Mouse (Mus musculus): ENCODE data around the gene Aff3. TPM values are rescaled to one million over a fixed set of nuclear protein-coding genes. Genes with fewer than 3 reads are reported as not detected.

Aff3 gene
- polyA plus RNA-seq, 1 experiment from 2014 or later: 38.0 TPM

- no peak overlapping the region for H3K9ac ChIP-seq
- H3K9me3 ChIP-seq: no peaks in the 10 kb centered on the region
- ATAC-seq (replicated peaks): no peak
- H3K27ac ChIP-seq: no peak overlapping the region
- H3K36me3 ChIP-seq (replicated peaks): no peaks in the 10 kb centered on the region
- H3K4me2 ChIP-seq: no peak overlapping the region
- no peaks in the 10 kb centered on the region for H3K27me3 ChIP-seq (replicated peaks)
- no peak overlapping the region for H3K4me3 ChIP-seq
- H3K4me1 ChIP-seq: peaks cover 8% of the 10 kb centered on the region
- WGBS: 94% methylated on average over 1 of the region's 1 CpGs
Observed at GRCm38 (mm10) chr1:38288716-38289115, 376.0 kb downstream of the Aff3 start.

GRCm38 (mm10) chr1:38286551-38286950, 378.2 kb downstream of the Aff3 start:
- Histone ChIP-seq H3K9me3 (no peaks in the 10 kb centered on the region), H3K4me2 (no peak overlapping the region), H3K27me3 (replicated peaks) (no peaks in the 10 kb centered on the region), H3K36me3 (replicated peaks) (no peaks in the 10 kb centered on the region), H3K4me1 (no peaks in the 10 kb centered on the region), H3K4me3 (no peak overlapping the region), H3K9ac (no peak overlapping the region), H3K27ac (no peak overlapping the region)
- WGBS: 93% methylated on average over 1 of the region's 1 CpGs
- ATAC-seq (replicated peaks): no peak

- Histone ChIP-seq H3K4me2 (no peak overlapping the region), H3K27me3 (replicated peaks) (no peaks in the 10 kb centered on the region), H3K9ac (no peak overlapping the region), H3K27ac (no peak overlapping the region), H3K4me3 (no peak overlapping the region), H3K36me3 (replicated peaks) (no peaks in the 10 kb centered on the region), H3K9me3 (no peaks in the 10 kb centered on the region), H3K4me1 (no peaks in the 10 kb centered on the region)
- 92% methylated on average over 7 of the region's 7 CpGs for WGBS
- no peak for ATAC-seq (replicated peaks)
Observed at GRCm38 (mm10) chr1:38280549-38280948, 384.2 kb downstream of the Aff3 start.

GRCm38 (mm10) chr1:38271312-38271711, 393.4 kb downstream of the Aff3 start:
- Histone ChIP-seq H3K36me3 (replicated peaks) (no peaks in the 10 kb centered on the region), H3K4me3 (no peak overlapping the region), H3K9ac (no peak overlapping the region), H3K27me3 (replicated peaks) (no peaks in the 10 kb centered on the region), H3K9me3 (no peaks in the 10 kb centered on the region), H3K4me2 (no peak overlapping the region), H3K27ac (no peak overlapping the region), H3K4me1 (peaks cover 16% of the 10 kb centered on the region)
- no peak for ATAC-seq (replicated peaks)
- WGBS: 98% methylated on average over 2 of the region's 2 CpGs

GRCm38 (mm10) chr1:38268246-38269042, 396.3 kb downstream of the Aff3 start:
- peak; percentile 50 for ATAC-seq (replicated peaks)
- Histone ChIP-seq H3K9me3 (no peaks in the 10 kb centered on the region), H3K27me3 (replicated peaks) (no peaks in the 10 kb centered on the region), H3K36me3 (replicated peaks) (no peaks in the 10 kb centered on the region), H3K4me3 (no peak overlapping the region), H3K4me1 (peaks cover 25% of the 10 kb centered on the region), H3K27ac (peak overlapping the region; percentile 67), H3K9ac (no peak overlapping the region), H3K4me2 (peak overlapping the region; percentile 5; the same call in 1 of the 2 replicates)
- 37% methylated on average over 20 of the region's 20 CpGs for WGBS

GRCm38 (mm10) chr1:38263251-38263650, 401.5 kb downstream of the Aff3 start:
- WGBS: 17% methylated on average over 8 of the region's 8 CpGs
- ATAC-seq (replicated peaks): peak; percentile 84
- no peak overlapping the region for H3K9ac ChIP-seq

GRCm38 (mm10) chr1:38262362-38263154, 402.2 kb downstream of the Aff3 start:
- H3K27me3 ChIP-seq (replicated peaks): no peaks in the 10 kb centered on the region
- no peak overlapping the region for H3K9ac ChIP-seq
- H3K4me3 ChIP-seq: no peak overlapping the region
- 39% methylated on average over 11 of the region's 11 CpGs for WGBS
- no peak overlapping the region for H3K4me2 ChIP-seq
- peak; percentile 24 for ATAC-seq (replicated peaks)
- no peaks in the 10 kb centered on the region for H3K36me3 ChIP-seq (replicated peaks)
- H3K4me1 ChIP-seq: peaks cover 26% of the 10 kb centered on the region
- no peaks in the 10 kb centered on the region for H3K9me3 ChIP-seq
- H3K27ac ChIP-seq: 0 out of 2 replicates have a peak overlapping the region, but pooled peaks have one; percentile 5

More at GRCm38 (mm10) chr1:38263251-38263650, 401.5 kb downstream of the Aff3 start:
- no peak overlapping the region for H3K4me3 ChIP-seq
- no peaks in the 10 kb centered on the region for H3K9me3 ChIP-seq
- H3K4me2 ChIP-seq: no peak overlapping the region
- peaks cover 33% of the 10 kb centered on the region for H3K4me1 ChIP-seq
- H3K36me3 ChIP-seq (replicated peaks): no peaks in the 10 kb centered on the region
- no peaks in the 10 kb centered on the region for H3K27me3 ChIP-seq (replicated peaks)
- peak overlapping the region; percentile 48; the same call in 1 of the 2 replicates for H3K27ac ChIP-seq

- peaks cover 22% of the 10 kb centered on the region for H3K4me1 ChIP-seq
- no peak for ATAC-seq (replicated peaks)
Observed at GRCm38 (mm10) chr1:38261076-38261475, 403.7 kb downstream of the Aff3 start.

GRCm38 (mm10) chr1:38259541-38260338, 405.0 kb downstream of the Aff3 start:
- WGBS: 89% methylated on average over 10 of the region's 10 CpGs
- H3K9ac ChIP-seq: no peak overlapping the region
- no peaks in the 10 kb centered on the region for H3K9me3 ChIP-seq
- H3K36me3 ChIP-seq (replicated peaks): no peaks in the 10 kb centered on the region
- H3K4me3 ChIP-seq: no peak overlapping the region
- H3K27ac ChIP-seq: no peak overlapping the region
- ATAC-seq (replicated peaks): no peak
- H3K27me3 ChIP-seq (replicated peaks): no peaks in the 10 kb centered on the region
- peaks cover 29% of the 10 kb centered on the region for H3K4me1 ChIP-seq
- H3K4me2 ChIP-seq: no peak overlapping the region

More at GRCm38 (mm10) chr1:38261076-38261475, 403.7 kb downstream of the Aff3 start:
- Histone ChIP-seq H3K27me3 (replicated peaks) (no peaks in the 10 kb centered on the region), H3K36me3 (replicated peaks) (no peaks in the 10 kb centered on the region), H3K4me3 (no peak overlapping the region), H3K4me2 (no peak overlapping the region), H3K9ac (no peak overlapping the region), H3K9me3 (no peaks in the 10 kb centered on the region), H3K27ac (no peak overlapping the region)
- 81% methylated on average over 5 of the region's 5 CpGs for WGBS

- 77% methylated on average over 8 of the region's 8 CpGs for WGBS
- H3K4me1 ChIP-seq: 0 out of 2 replicates have a peak, but pooled peaks cover 9% of the 10 kb centered on the region
- ATAC-seq (replicated peaks): no peak
Observed at GRCm38 (mm10) chr1:38254426-38254825, 410.3 kb downstream of the Aff3 start.

GRCm38 (mm10) chr1:38252766-38253079, 412.0 kb downstream of the Aff3 start:
- Histone ChIP-seq H3K27ac (no peak overlapping the region), H3K9ac (no peak overlapping the region), H3K4me1 (peaks cover 14% of the 10 kb centered on the region; the same call in 1 of the 2 replicates), H3K4me3 (no peak overlapping the region), H3K27me3 (replicated peaks) (no peaks in the 10 kb centered on the region), H3K9me3 (no peaks in the 10 kb centered on the region), H3K36me3 (replicated peaks) (no peaks in the 10 kb centered on the region), H3K4me2 (no peak overlapping the region)
- no peak for ATAC-seq (replicated peaks)
- 40% methylated on average over 2 of the region's 2 CpGs for WGBS

More at GRCm38 (mm10) chr1:38254426-38254825, 410.3 kb downstream of the Aff3 start:
- Histone ChIP-seq H3K4me3 (no peak overlapping the region), H3K27me3 (replicated peaks) (no peaks in the 10 kb centered on the region), H3K9ac (no peak overlapping the region), H3K36me3 (replicated peaks) (no peaks in the 10 kb centered on the region), H3K4me2 (no peak overlapping the region), H3K27ac (no peak overlapping the region), H3K9me3 (no peaks in the 10 kb centered on the region)

Measured in midbrain, embryonic 15.5 days (tissue).